Mouse (Mus musculus): ENCODE data around the gene Copg2. TPM values are rescaled to one million over a fixed set of nuclear protein-coding genes. Genes with fewer than 3 reads are reported as not detected.
"Not testable (repeated sequence)": the region's sequence is repeated elsewhere in the genome, so short reads cannot be mapped to it uniquely, and the experiment has no call there.

Gene Copg2
- polyA plus RNA-seq, 1 experiment from 2014 or later = 19.9 TPM

- Histone ChIP-seq H3K27me3 (replicated peaks) (no peaks in the 10 kb centered on the region), H3K4me3 (no peak overlapping the region), H3K9ac (no peak overlapping the region), H3K4me2 (no peak overlapping the region), H3K9me3 (no peaks in the 10 kb centered on the region), H3K4me1 (no peaks in the 10 kb centered on the region), H3K27ac (replicated peaks) (no peak overlapping the region), H3K36me3 (peaks cover 32% of the 10 kb centered on the region)
- no peak for ATAC-seq (ENCODE audit: extremely low read depth, insufficient number of reproducible peaks, low FRiP score, low TSS enrichment)
Measured at GRCm38 (mm10) chr6:30813626-30814025, 83.0 kb downstream of the Copg2 start.

- Histone ChIP-seq H3K27ac (replicated peaks) (no peak overlapping the region), H3K9ac (no peak overlapping the region), H3K4me2 (no peak overlapping the region), H3K27me3 (replicated peaks) (no peaks in the 10 kb centered on the region), H3K4me3 (no peak overlapping the region), H3K9me3 (no peaks in the 10 kb centered on the region), H3K4me1 (no peaks in the 10 kb centered on the region), H3K36me3 (peaks cover 42% of the 10 kb centered on the region)
- 82% methylated on average over 5 of the region's 5 CpGs for WGBS
- ATAC-seq (ENCODE audit: extremely low read depth, insufficient number of reproducible peaks, low FRiP score, low TSS enrichment) = no peak
Measured at GRCm38 (mm10) chr6:30805053-30805752, 91.4 kb downstream of the Copg2 start.

- H3K9ac ChIP-seq; H3K27ac ChIP-seq (replicated peaks); H3K4me2 ChIP-seq; H3K27me3 ChIP-seq (replicated peaks); H3K4me3 ChIP-seq; H3K4me1 ChIP-seq; H3K9me3 ChIP-seq: not testable (repeated sequence)
- peak; percentile 73 for ATAC-seq (ENCODE audit: extremely low read depth, insufficient number of reproducible peaks, low FRiP score, low TSS enrichment)
- peaks cover 37% of the 10 kb centered on the region for H3K36me3 ChIP-seq
- 63% methylated on average over 6 of the region's 6 CpGs for WGBS
Measured at GRCm38 (mm10) chr6:30804389-30805052, 92.1 kb downstream of the Copg2 start.

GRCm38 (mm10) chr6:30802915-30803314 lies 93.7 kb downstream of the Copg2 start:
- not testable (repeated sequence) for H3K4me1 ChIP-seq; H3K4me2 ChIP-seq; ATAC-seq (ENCODE audit: extremely low read depth, insufficient number of reproducible peaks, low FRiP score, low TSS enrichment); H3K4me3 ChIP-seq; H3K27ac ChIP-seq (replicated peaks); H3K9ac ChIP-seq; H3K9me3 ChIP-seq; H3K27me3 ChIP-seq (replicated peaks)
- peaks cover 27% of the 10 kb centered on the region for H3K36me3 ChIP-seq
- 82% methylated on average over 7 of the region's 7 CpGs for WGBS

GRCm38 (mm10) chr6:30751209-30751608 lies 145.4 kb downstream of the Copg2 start:
- H3K4me3 ChIP-seq = no peak overlapping the region
- no peak overlapping the region for H3K27ac ChIP-seq (replicated peaks)
- no peak overlapping the region for H3K9ac ChIP-seq
- 65% methylated on average over 2 of the region's 2 CpGs for WGBS
- no peak overlapping the region for H3K4me2 ChIP-seq
- no peaks in the 10 kb centered on the region for H3K9me3 ChIP-seq
- H3K36me3 ChIP-seq = peaks cover 46% of the 10 kb centered on the region
- ATAC-seq (ENCODE audit: extremely low read depth, insufficient number of reproducible peaks, low FRiP score, low TSS enrichment) = no peak
- no peaks in the 10 kb centered on the region for H3K27me3 ChIP-seq (replicated peaks)
- peaks cover 15% of the 10 kb centered on the region for H3K4me1 ChIP-seq

- ATAC-seq (ENCODE audit: extremely low read depth, insufficient number of reproducible peaks, low FRiP score, low TSS enrichment) = peak; percentile 35
- no peak overlapping the region for H3K9ac ChIP-seq
- H3K27ac ChIP-seq (replicated peaks) = no peak overlapping the region
- H3K9me3 ChIP-seq = no peaks in the 10 kb centered on the region
- 65% methylated on average over 6 of the region's 6 CpGs for WGBS
- H3K4me1 ChIP-seq = peaks cover 18% of the 10 kb centered on the region
- no peaks in the 10 kb centered on the region for H3K27me3 ChIP-seq (replicated peaks)
- peaks cover 54% of the 10 kb centered on the region for H3K36me3 ChIP-seq
- no peak overlapping the region for H3K4me3 ChIP-seq
- H3K4me2 ChIP-seq = no peak overlapping the region
Measured at GRCm38 (mm10) chr6:30750482-30750881, 146.1 kb downstream of the Copg2 start.

- Histone ChIP-seq H3K4me3 (no peak overlapping the region), H3K9me3 (no peaks in the 10 kb centered on the region), H3K4me1 (peaks cover 18% of the 10 kb centered on the region), H3K27me3 (replicated peaks) (no peaks in the 10 kb centered on the region), H3K36me3 (peaks cover 60% of the 10 kb centered on the region), H3K9ac (no peak overlapping the region), H3K4me2 (no peak overlapping the region), H3K27ac (replicated peaks) (0 out of 2 replicates have a peak overlapping the region, but pooled peaks have one; percentile 12)
- WGBS = 44% methylated on average over 1 of the region's 1 CpGs
- ATAC-seq (ENCODE audit: extremely low read depth, insufficient number of reproducible peaks, low FRiP score, low TSS enrichment) = no peak
Measured at GRCm38 (mm10) chr6:30749892-30750291, 146.7 kb downstream of the Copg2 start.

GRCm38 (mm10) chr6:30749042-30749689 lies 147.4 kb downstream of the Copg2 start:
- H3K36me3 ChIP-seq = peaks cover 65% of the 10 kb centered on the region
- H3K4me1 ChIP-seq = peaks cover 18% of the 10 kb centered on the region
- H3K4me2 ChIP-seq = no peak overlapping the region
- WGBS = 39% methylated on average over 2 of the region's 2 CpGs
- no peaks in the 10 kb centered on the region for H3K27me3 ChIP-seq (replicated peaks)
- no peak for ATAC-seq (ENCODE audit: extremely low read depth, insufficient number of reproducible peaks, low FRiP score, low TSS enrichment)
- H3K27ac ChIP-seq (replicated peaks) = 0 out of 2 replicates have a peak overlapping the region, but pooled peaks have one; percentile 12
- H3K9me3 ChIP-seq = no peaks in the 10 kb centered on the region
- H3K4me3 ChIP-seq = no peak overlapping the region
- no peak overlapping the region for H3K9ac ChIP-seq

GRCm38 (mm10) chr6:30748358-30748910 lies 148.2 kb downstream of the Copg2 start:
- H3K9me3 ChIP-seq = no peaks in the 10 kb centered on the region
- H3K36me3 ChIP-seq = peaks cover 73% of the 10 kb centered on the region
- ATAC-seq (ENCODE audit: extremely low read depth, insufficient number of reproducible peaks, low FRiP score, low TSS enrichment) = no peak
- no peaks in the 10 kb centered on the region for H3K27me3 ChIP-seq (replicated peaks)
- no peak overlapping the region for H3K4me2 ChIP-seq
- no peak overlapping the region for H3K27ac ChIP-seq (replicated peaks)
- peaks cover 18% of the 10 kb centered on the region for H3K4me1 ChIP-seq
- 67% methylated on average over 6 of the region's 6 CpGs for WGBS
- H3K4me3 ChIP-seq = no peak overlapping the region
- no peak overlapping the region for H3K9ac ChIP-seq

- 73% methylated on average over 7 of the region's 7 CpGs for WGBS
- no peak for ATAC-seq (ENCODE audit: extremely low read depth, insufficient number of reproducible peaks, low FRiP score, low TSS enrichment)
- no peak overlapping the region for H3K4me2 ChIP-seq
- H3K36me3 ChIP-seq = peaks cover 79% of the 10 kb centered on the region
- no peak overlapping the region for H3K27ac ChIP-seq (replicated peaks)
- no peak overlapping the region for H3K9ac ChIP-seq
- no peak overlapping the region for H3K4me3 ChIP-seq
- peaks cover 18% of the 10 kb centered on the region for H3K4me1 ChIP-seq
- H3K27me3 ChIP-seq (replicated peaks) = no peaks in the 10 kb centered on the region
- no peaks in the 10 kb centered on the region for H3K9me3 ChIP-seq
Measured at GRCm38 (mm10) chr6:30747631-30748357, 148.8 kb downstream of the Copg2 start.

- Histone ChIP-seq H3K4me2 (no peak overlapping the region), H3K4me3 (no peak overlapping the region), H3K4me1 (peaks cover 9% of the 10 kb centered on the region; the same call in 1 of the 2 replicates), H3K27ac (replicated peaks) (no peak overlapping the region; the same call in 1 of the 2 replicates), H3K36me3 (peaks cover 94% of the 10 kb centered on the region), H3K9ac (no peak overlapping the region), H3K9me3 (no peaks in the 10 kb centered on the region), H3K27me3 (replicated peaks) (no peaks in the 10 kb centered on the region)
- WGBS = 51% methylated on average over 7 of the region's 7 CpGs
- no peak for ATAC-seq (ENCODE audit: extremely low read depth, insufficient number of reproducible peaks, low FRiP score, low TSS enrichment)
Measured at GRCm38 (mm10) chr6:30745591-30745990, 151.0 kb downstream of the Copg2 start.

All from heart, embryonic 13.5 days (tissue).